In the genomic region with DNA sequence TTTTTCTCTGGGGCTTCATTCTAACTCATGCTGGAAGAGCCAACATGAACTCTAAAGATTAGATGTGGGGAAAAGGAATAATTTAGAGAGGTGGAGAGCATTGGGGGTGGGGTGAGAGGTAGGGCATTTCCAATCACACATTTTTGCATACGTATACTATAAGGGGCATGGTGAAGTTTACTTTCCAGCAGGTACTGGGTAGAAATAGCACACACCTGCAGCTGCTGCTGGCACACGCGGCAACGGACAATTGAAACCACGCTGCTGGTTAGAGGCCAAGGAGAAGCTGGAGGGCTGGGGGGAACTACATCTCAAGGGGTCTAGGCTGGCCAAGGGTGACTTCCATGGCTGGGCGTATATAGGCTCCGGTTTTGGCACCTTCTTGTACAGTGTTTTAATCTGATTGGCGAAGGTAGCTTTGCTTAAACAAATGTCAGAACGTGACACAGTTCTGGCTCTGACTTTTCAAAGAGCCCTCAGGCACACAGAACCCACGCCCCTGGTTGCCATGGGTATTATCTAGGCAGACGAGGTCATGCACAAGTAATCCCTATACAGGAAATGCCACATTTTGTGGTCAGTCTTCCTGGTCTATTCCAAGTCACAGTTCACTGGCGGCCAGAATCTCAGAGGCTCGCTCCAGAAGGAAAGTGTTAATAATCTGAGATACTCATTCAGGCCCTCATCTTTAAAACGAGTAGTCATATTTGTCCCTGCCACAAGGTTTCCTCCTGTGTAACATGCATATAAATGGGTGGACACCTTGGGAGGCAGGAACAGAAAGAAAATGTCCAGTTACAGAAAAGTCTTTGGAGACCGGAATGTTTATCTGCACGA, we compare ENCODE assay signal across 10 mouse cellular contexts. TPM values are rescaled to one million over a fixed set of nuclear protein-coding genes. Genes with fewer than 3 reads are reported as not detected.
DNase-seq lines count a peak whose midpoint lies in the region; ATAC-seq lines count a peak whose summit lies in the region.
"Had no signal": no experiment of that assay in that cellular context is flagged by ENCODE, and none has a peak within 500 bp of the region (broad histone marks: within the 10 kb centered on the region; RNA-seq: fewer than 3 reads in every experiment).

No protein-coding gene starts in this region.

- H3K9ac ChIP-seq in heart, embryonic 16.5 days (ENCODE audit: low read length), result peak overlapping the region; percentile 41
- H3K9ac ChIP-seq in liver, embryonic 11.5 days (ENCODE audit: low read depth, low read length), result no peak overlapping the region
- no peak overlapping the region for H3K9ac ChIP-seq in hindbrain, embryonic 13.5 days

- no peaks in the 10 kb centered on the region for H3K27me3 ChIP-seq in heart, embryonic 16.5 days (ENCODE audit: control insufficient read depth, insufficient read depth, low read length)
- H3K27me3 ChIP-seq in liver, embryonic 11.5 days (replicated peaks; ENCODE audit: control insufficient read depth, insufficient read depth, low read length), result no peaks in the 10 kb centered on the region
- H3K27me3 ChIP-seq in hindbrain, embryonic 13.5 days, result no peaks in the 10 kb centered on the region

- peaks cover 30% of the 10 kb centered on the region for H3K4me1 ChIP-seq in heart, embryonic 16.5 days (ENCODE audit: control insufficient read depth, insufficient read depth, low read length)
- H3K4me1 ChIP-seq in liver, embryonic 11.5 days (replicated peaks; ENCODE audit: control insufficient read depth, insufficient read depth, low read length), result peaks cover 17% of the 10 kb centered on the region
- H3K4me1 ChIP-seq in hindbrain, embryonic 13.5 days (replicated peaks), result no peaks in the 10 kb centered on the region

- no peaks in the 10 kb centered on the region for H3K9me3 ChIP-seq in heart, embryonic 16.5 days (replicated peaks; ENCODE audit: control insufficient read depth, low read length)
- no peaks in the 10 kb centered on the region for H3K9me3 ChIP-seq in liver, embryonic 11.5 days (ENCODE audit: control insufficient read depth, low read length)
- no peaks in the 10 kb centered on the region for H3K9me3 ChIP-seq in hindbrain, embryonic 13.5 days

- intact Hi-C loops in left cerebral cortex, postnatal 4 days (cut with DNase I), result no loop called here

- H3K36me3 ChIP-seq in heart, embryonic 16.5 days (ENCODE audit: control insufficient read depth, insufficient read depth), result no peaks in the 10 kb centered on the region
- H3K36me3 ChIP-seq in liver, embryonic 11.5 days (ENCODE audit: control insufficient read depth, insufficient read depth, low read length), result peaks cover 4% of the 10 kb centered on the region; the same call in 1 of the 2 replicates
- H3K36me3 ChIP-seq in hindbrain, embryonic 13.5 days, result 0 out of 2 replicates have a peak, but pooled peaks cover 2% of the 10 kb centered on the region

- peak; percentile 42 to 79 for DNase-seq in urinary bladder, adult 18-20 months (ENCODE audit: low spot score in 2 of 2)
- no peak for DNase-seq in urinary bladder, adult 2 months (ENCODE audit: low spot score)
- DNase-seq in liver, embryonic 11.5 days (ENCODE audit: low spot score), result no peak
- peak; percentile 66 to 75 for DNase-seq in urinary bladder, postnatal 36 days (ENCODE audit: low spot score in 2 of 2)
- DNase-seq in right cerebral cortex, adult 18-20 months, result no peak
- no peak for DNase-seq in left cerebral cortex, postnatal 4 days

- WGBS in heart, embryonic 16.5 days, result 16% methylated on average over 16 of the region's 16 CpGs
- WGBS in liver, embryonic 11.5 days, result 52% methylated on average over 16 of the region's 16 CpGs
- WGBS in hindbrain, embryonic 13.5 days, result 79% methylated on average over 16 of the region's 16 CpGs

- H3K4me3 ChIP-seq in heart, embryonic 16.5 days (ENCODE audit: low read length), result no peak overlapping the region
- H3K4me3 ChIP-seq in liver, embryonic 11.5 days (ENCODE audit: low read depth, low read length), result no peak overlapping the region
- H3K4me3 ChIP-seq in hindbrain, embryonic 13.5 days, result no peak overlapping the region
- H3K4me3 ChIP-seq: erythroblast, embryonic 14.5 days had no signal

- peak; percentile 68 for ATAC-seq in heart, embryonic 16.5 days (replicated peaks; ENCODE audit: extremely low read depth, insufficient read depth, low FRiP score)
- peak; percentile 72 for ATAC-seq in liver, embryonic 11.5 days (replicated peaks; ENCODE audit: low FRiP score)
- ATAC-seq in hindbrain, embryonic 13.5 days (ENCODE audit: low FRiP score), result no peak

- peak overlapping the region; percentile 78 for H3K27ac ChIP-seq in heart, embryonic 16.5 days (ENCODE audit: low read length)
- H3K27ac ChIP-seq in liver, embryonic 11.5 days (ENCODE audit: low read depth, low read length), result peak overlapping the region; percentile 38
- no peak overlapping the region for H3K27ac ChIP-seq in hindbrain, embryonic 13.5 days
- H3K27ac ChIP-seq: macrophage had no signal

- peak overlapping the region; percentile 50 for H3K4me2 ChIP-seq in heart, embryonic 16.5 days (ENCODE audit: low read depth, low read length)
- peak overlapping the region; percentile 12; the same call in 1 of the 2 replicates for H3K4me2 ChIP-seq in liver, embryonic 11.5 days
- H3K4me2 ChIP-seq in hindbrain, embryonic 13.5 days, result no peak overlapping the region

RNA-seq across cellular contexts. Expression of gene Slc7a1, which starts 38.6 kb away (rescaled TPM):
- 4.9 and 7.5 TPM in 2 replicates for polyA plus RNA-seq in urinary bladder, adult 2 months (2012; rRNA removed)
- polyA plus RNA-seq in heart, embryonic 16.5 days (2015; fragmentation: Nextera tagmentation; extraction: Ambion mirVana), result 15.1 and 15.7 TPM in 2 replicates
- 58.4 and 63.4 TPM in 2 replicates for polyA plus RNA-seq in liver, embryonic 11.5 days (2014; fragmentation: Nextera tagmentation; extraction: Ambion mirVana)
- polyA plus RNA-seq in hindbrain, embryonic 13.5 days (2015; fragmentation: Nextera tagmentation; extraction: Ambion mirVana), result 29.6 and 31.3 TPM in 2 replicates
- total RNA-seq in left cerebral cortex, postnatal 4 days (2021), result 10 to 100 TPM; 78.1 to 82.9 TPM

Comparison
In these comparisons a context has a peak if more than half of its experiments do, and no peak if none do; other contexts are left out.
1. DNase-seq: peak in urinary bladder, adult 18-20 months (2 of 2) and urinary bladder, postnatal 36 days (2 of 2); none in urinary bladder, adult 2 months (single experiment), liver, embryonic 11.5 days (single experiment), right cerebral cortex, adult 18-20 months (single experiment) and left cerebral cortex, postnatal 4 days (single experiment).